Mouse (Mus musculus): Measurements from ENCODE around the gene Tbk1. TPM values are rescaled to one million over a fixed set of nuclear protein-coding genes. Genes with fewer than 3 reads are reported as not detected.

Gene Tbk1
- polyA plus RNA-seq, 1 experiment from 2014 or later: 32.6 TPM

DNA sequence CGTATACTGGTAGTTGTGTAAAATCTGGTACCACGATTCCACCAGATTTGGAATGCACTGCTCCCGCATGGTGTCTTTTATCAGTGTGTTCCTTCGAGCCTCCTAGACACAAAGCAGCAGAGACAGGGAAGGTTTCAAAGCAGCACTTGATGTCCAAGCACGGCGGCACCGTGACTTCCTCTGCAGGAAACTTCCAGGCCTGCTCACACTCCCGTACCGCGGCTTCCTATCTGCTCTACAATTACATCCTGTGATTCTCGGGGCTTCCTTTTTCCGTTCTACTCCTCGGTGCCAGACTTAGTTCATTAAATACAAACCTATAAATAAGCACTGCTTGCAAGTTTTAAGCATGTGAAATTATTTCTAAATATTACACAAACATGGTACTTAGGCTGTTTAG lies 27.0 kb upstream of the Tbk1 start:
- Histone ChIP-seq H3K4me3 (no peak overlapping the region), H3K27ac (replicated peaks) (no peak overlapping the region), H3K4me1 (no peaks in the 10 kb centered on the region), H3K9me3 (replicated peaks) (no peaks in the 10 kb centered on the region), H3K27me3 (ENCODE audit: low read depth, poor library complexity, severe bottlenecking) (no peaks in the 10 kb centered on the region), H3K36me3 (peaks cover 99% of the 10 kb centered on the region)
- 92% methylated on average over 13 of the region's 13 CpGs for WGBS
- DNase-seq (ENCODE audit: low spot score): no peak

DNA sequence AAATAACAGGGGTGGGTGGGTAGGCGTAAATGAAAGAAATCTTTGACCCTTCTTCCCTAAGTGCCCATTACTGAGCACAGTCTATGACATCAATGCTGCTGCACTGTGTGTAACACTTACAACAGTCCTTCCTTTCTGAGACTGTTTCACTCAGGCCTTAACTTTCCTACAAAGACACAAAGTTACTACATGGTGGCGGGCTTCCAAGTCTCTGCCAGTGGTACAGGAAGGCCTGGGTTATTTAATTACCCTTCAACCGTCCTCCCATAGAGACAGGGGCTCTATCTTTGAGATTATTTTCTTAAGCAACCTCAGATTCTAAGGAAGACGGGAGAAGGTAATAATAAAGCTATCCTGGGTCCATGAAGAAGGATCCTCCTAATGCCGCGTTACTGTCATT lies 25.9 kb upstream of the Tbk1 start:
- Histone ChIP-seq H3K36me3 (peaks cover 99% of the 10 kb centered on the region), H3K4me1 (no peaks in the 10 kb centered on the region), H3K27ac (replicated peaks) (no peak overlapping the region), H3K4me3 (no peak overlapping the region), H3K9me3 (replicated peaks) (no peaks in the 10 kb centered on the region), H3K27me3 (ENCODE audit: low read depth, poor library complexity, severe bottlenecking) (no peaks in the 10 kb centered on the region)
- no peak for DNase-seq (ENCODE audit: low spot score)
- 94% methylated on average over 6 of the region's 6 CpGs for WGBS

DNA sequence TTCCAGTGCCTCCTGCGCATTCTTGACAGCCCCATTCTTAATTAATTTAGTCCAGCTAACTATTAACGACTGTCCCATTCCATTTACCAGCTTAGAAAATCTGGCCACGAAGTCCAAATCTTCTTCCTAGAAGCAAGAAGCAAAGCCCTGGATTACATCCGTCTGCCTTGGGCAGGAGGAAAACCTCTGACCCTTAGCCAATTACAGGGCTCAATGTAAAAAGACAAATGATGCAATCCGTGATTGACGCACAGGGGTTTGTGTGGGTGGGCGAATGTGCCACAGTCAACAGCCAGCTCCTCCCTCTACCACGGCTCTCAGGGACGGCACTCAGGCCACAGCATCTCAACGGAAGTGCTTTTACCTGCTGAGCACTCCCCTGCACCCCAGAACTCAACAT lies 25.0 kb upstream of the Tbk1 start:
- Histone ChIP-seq H3K4me3 (no peak overlapping the region), H3K27ac (replicated peaks) (no peak overlapping the region), H3K4me1 (no peaks in the 10 kb centered on the region), H3K9me3 (replicated peaks) (no peaks in the 10 kb centered on the region), H3K36me3 (peaks cover 99% of the 10 kb centered on the region), H3K27me3 (ENCODE audit: low read depth, poor library complexity, severe bottlenecking) (no peaks in the 10 kb centered on the region)
- no peak for DNase-seq (ENCODE audit: low spot score)
- 87% methylated on average over 10 of the region's 10 CpGs for WGBS

DNA sequence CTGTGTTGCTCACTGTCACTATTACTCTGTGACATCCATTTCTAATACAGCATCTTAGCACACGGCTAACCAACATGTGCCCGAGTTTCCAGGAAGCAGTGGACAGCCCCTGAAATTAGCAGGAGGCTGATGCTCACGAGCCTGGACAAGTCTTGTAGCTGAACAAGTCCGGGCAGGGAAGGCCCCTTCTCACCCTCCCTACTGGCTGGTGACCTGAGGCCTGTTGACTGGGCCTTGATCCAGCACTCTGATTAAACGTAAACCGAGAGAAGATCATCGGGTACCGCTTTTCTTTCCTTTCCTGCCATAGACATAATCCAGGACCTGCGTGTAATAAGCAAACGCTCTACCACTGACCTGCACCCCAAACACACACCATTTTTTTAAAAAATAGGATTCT lies 21.6 kb upstream of the Tbk1 start:
- no peak overlapping the region for H3K27ac ChIP-seq (replicated peaks)
- H3K9me3 ChIP-seq (replicated peaks): no peaks in the 10 kb centered on the region
- peaks cover 100% of the 10 kb centered on the region for H3K36me3 ChIP-seq
- no peak overlapping the region for H3K4me3 ChIP-seq
- H3K27me3 ChIP-seq (ENCODE audit: low read depth, poor library complexity, severe bottlenecking): no peaks in the 10 kb centered on the region
- 94% methylated on average over 10 of the region's 10 CpGs for WGBS
- no peak for DNase-seq (ENCODE audit: low spot score)
- no peaks in the 10 kb centered on the region for H3K4me1 ChIP-seq

DNA sequence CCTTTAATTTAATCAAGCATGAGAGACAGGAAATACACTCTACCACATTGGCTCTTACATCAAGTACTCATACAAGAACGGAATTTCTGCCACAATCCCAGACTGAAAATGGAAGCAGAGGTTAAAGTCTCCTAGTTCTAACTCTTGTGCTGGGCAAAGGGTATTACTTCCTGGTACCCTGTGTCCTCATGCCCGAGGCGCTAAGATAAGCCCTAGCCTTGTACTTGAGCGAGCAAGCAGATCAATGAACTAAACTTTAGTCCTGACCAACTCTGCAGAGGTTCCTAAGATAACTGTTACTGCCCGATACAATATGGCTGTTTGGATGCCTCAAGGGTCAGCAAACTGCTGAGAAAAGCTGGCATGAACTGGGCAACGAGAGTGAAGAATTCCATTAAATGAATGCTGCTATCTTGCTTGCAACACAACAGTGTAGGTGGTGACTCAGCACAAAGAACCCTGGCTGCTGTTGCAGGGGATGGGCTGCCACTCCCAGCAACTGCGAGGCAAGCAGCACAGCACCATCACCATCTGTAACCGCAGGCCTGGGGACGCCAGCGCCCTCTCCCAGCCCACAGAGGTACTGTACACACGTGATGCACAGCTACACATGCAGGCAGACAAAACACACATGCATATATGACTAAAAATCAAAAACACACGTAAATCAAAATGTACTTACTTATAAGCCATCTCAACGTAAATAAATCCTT lies 18.2 kb upstream of the Tbk1 start:
- H3K27ac ChIP-seq (replicated peaks): no peak overlapping the region
- 96% methylated on average over 13 of the region's 13 CpGs for WGBS
- H3K9me3 ChIP-seq (replicated peaks): no peaks in the 10 kb centered on the region
- no peak for DNase-seq (ENCODE audit: low spot score)
- no peaks in the 10 kb centered on the region for H3K27me3 ChIP-seq (ENCODE audit: low read depth, poor library complexity, severe bottlenecking)
- H3K4me1 ChIP-seq: no peaks in the 10 kb centered on the region
- H3K4me3 ChIP-seq: no peak overlapping the region
- H3K36me3 ChIP-seq: peaks cover 100% of the 10 kb centered on the region

DNA sequence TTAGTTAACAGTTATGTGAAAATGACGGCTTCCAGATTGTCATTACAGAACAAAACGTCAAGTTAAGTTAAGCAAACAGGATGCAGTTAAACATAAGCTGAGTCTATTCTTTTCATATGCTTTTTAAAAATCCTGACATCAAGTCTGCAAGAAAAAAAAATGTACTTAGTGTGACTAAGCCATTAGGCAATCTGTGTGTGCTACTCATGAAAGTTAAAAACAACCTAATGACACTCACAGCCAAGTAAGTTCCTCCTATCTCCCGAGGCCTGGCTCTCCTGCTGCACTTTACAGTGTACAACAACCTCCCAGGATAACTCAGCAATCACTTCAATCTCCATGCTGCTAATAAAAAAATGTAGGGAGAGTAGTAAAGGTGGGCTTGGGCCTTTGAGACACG lies 17.0 kb upstream of the Tbk1 start:
- WGBS: 94% methylated on average over 4 of the region's 4 CpGs
- Histone ChIP-seq H3K27me3 (ENCODE audit: low read depth, poor library complexity, severe bottlenecking) (no peaks in the 10 kb centered on the region), H3K36me3 (peaks cover 100% of the 10 kb centered on the region)

DNA sequence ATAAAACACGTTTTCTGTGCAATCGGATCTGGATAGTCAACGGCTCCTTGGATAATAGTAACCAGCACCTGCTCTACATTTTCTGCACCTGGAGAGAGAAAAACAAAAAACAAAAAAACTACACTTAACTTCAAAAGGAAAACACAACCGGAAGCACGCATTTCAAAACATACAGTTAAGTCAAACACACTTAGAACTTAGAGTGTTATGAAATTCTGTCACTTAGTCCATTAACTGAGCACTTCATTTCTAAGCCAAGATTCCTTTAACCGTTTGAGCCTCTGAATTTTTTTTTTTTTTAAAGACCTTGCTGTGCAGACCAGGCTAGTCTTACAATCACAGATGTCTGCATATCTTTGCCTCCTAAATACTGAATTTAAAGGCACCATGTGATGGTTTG lies 14.7 kb upstream of the Tbk1 start:
- no peak overlapping the region for H3K27ac ChIP-seq (replicated peaks)
- H3K4me3 ChIP-seq: no peak overlapping the region
- peaks cover 100% of the 10 kb centered on the region for H3K36me3 ChIP-seq
- 90% methylated on average over 6 of the region's 6 CpGs for WGBS
- DNase-seq (ENCODE audit: low spot score): no peak
- no peaks in the 10 kb centered on the region for H3K27me3 ChIP-seq (ENCODE audit: low read depth, poor library complexity, severe bottlenecking)
- H3K4me1 ChIP-seq: no peaks in the 10 kb centered on the region
- H3K9me3 ChIP-seq (replicated peaks): no peaks in the 10 kb centered on the region

More for the DNA sequence above, 17.0 kb upstream of the Tbk1 start:
- Histone ChIP-seq H3K4me1 (no peaks in the 10 kb centered on the region), H3K9me3 (replicated peaks) (no peaks in the 10 kb centered on the region), H3K27ac (replicated peaks) (no peak overlapping the region), H3K4me3 (no peak overlapping the region)
- no peak for DNase-seq (ENCODE audit: low spot score)

DNA sequence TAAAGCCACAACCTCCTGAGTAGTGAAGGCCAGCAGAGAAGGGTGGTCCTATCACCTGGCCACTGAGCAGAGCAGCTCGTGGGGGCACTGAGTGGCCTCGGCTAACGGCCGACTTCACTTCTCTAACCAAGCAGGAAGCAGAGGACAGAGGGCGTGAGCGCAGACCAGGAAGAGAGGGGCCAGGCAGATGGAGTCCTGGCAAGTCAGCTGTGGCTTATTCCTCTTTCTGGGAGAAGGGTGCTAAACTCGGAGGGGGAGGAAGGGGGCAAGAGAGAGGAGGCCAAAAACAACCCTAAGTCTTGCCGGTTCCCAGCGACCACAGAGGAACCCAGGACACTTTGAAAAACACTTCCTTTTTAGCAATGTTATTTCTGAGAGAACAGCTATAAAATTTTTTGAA lies 10.0 kb upstream of the Tbk1 start:
- Histone ChIP-seq H3K27ac (replicated peaks) (no peak overlapping the region), H3K4me1 (no peaks in the 10 kb centered on the region), H3K27me3 (ENCODE audit: low read depth, poor library complexity, severe bottlenecking) (no peaks in the 10 kb centered on the region), H3K9me3 (replicated peaks) (no peaks in the 10 kb centered on the region), H3K4me3 (no peak overlapping the region), H3K36me3 (peaks cover 96% of the 10 kb centered on the region)
- 92% methylated on average over 9 of the region's 9 CpGs for WGBS
- no peak for DNase-seq (ENCODE audit: low spot score)

DNA sequence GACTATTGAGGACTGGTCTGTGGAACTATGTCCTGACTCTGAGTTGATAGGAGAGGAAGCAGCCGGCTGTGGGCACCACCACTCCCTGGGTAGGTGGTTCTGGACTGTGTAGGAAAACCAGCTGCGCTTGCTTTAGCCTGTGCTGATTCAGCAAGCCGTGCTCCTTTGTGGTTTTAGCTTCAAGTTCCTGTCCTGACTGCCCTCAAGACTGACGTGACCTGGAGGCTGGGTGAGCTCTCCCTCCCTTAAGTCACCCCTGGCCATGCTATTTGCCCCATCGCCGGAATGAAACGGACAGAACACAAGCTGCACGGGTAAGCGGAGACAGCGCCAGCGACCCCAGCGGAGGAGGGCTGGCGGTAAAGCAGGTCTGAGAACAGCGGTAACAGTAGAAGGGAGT lies 4.5 kb upstream of the Tbk1 start:
- peaks cover 7% of the 10 kb centered on the region for H3K4me1 ChIP-seq
- H3K36me3 ChIP-seq: peaks cover 70% of the 10 kb centered on the region
- no peak overlapping the region for H3K27ac ChIP-seq (replicated peaks)
- no peaks in the 10 kb centered on the region for H3K9me3 ChIP-seq (replicated peaks)
- no peak for DNase-seq (ENCODE audit: low spot score)
- 94% methylated on average over 14 of the region's 14 CpGs for WGBS
- H3K4me3 ChIP-seq: no peak overlapping the region
- no peaks in the 10 kb centered on the region for H3K27me3 ChIP-seq (ENCODE audit: low read depth, poor library complexity, severe bottlenecking)

DNA sequence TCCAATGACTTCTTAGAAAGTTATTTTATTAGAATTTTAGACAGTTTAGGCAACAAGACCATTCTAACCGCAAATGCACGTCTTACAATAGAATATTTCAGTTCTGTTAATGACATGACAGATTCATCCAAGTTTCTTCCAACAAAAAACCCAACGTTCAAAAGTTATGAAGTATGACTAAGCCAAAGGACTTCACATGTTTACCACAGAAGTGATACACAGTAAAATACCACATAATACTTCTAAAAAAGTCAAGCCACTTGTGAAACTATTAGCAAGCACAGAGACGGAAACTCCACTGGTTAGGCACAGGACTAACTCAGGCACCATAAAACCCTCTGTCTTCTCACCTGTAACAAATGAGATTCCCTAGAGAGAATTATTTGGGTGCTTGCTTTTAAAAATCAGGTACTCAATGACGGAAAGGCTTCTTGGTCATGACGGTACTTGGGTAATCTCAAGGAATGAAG lies 819 bp upstream of the Tbk1 start:
- WGBS: 70% methylated on average over 6 of the region's 6 CpGs
- H3K9me3 ChIP-seq (replicated peaks): no peaks in the 10 kb centered on the region
- H3K27me3 ChIP-seq (ENCODE audit: low read depth, poor library complexity, severe bottlenecking): no peaks in the 10 kb centered on the region
- no peak for DNase-seq (ENCODE audit: low spot score)
- H3K4me1 ChIP-seq: peaks cover 20% of the 10 kb centered on the region
- peaks cover 53% of the 10 kb centered on the region for H3K36me3 ChIP-seq
- H3K4me3 ChIP-seq: peak overlapping the region; percentile 85
- H3K27ac ChIP-seq (replicated peaks): peak overlapping the region; percentile 91

DNA sequence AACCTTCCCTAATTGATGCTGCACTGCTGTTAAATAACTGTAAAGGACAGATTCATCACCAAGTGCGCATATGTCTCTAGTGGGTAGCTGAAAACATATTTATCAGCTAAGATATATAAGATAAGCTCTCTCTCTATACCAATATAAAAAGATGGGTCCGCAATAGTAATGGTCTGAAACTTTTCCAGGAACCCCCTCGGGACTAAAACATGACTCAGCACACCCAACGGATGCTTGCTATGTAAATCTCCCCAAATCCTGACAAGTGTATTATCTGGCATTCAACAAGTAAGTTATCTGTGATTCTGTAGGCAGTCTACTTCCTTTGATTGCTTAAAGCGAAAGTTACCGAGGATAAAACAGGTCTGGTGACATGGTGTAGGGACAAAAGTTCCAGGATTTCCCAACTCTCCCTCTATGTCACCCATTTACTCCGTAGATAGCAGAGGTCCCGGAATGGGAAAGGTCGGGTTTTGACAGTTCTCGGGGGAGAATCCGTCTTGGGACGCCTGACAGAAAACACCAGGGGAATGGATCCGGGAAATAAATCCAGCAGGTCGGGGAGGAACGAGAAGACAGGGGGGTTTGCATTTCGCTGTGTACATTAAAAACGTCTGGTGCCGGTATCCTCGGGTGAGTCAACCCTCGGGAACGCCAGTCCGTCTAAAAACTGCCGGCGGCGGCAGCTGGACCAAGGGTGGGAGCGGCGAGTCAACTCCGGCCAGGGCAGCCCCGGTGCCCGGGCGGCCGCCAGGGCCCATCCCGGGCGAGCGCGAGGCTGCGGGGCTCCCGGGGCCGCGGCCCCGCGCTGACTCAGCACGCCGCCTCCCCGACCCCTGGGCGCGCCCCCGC lies 570 bp downstream of the Tbk1 start:
- H3K4me3 ChIP-seq: peak overlapping the region; percentile 85
- peaks cover 54% of the 10 kb centered on the region for H3K36me3 ChIP-seq
- peak overlapping the region; percentile 91 for H3K27ac ChIP-seq (replicated peaks)
- H3K4me1 ChIP-seq: peaks cover 20% of the 10 kb centered on the region
- WGBS: 4% methylated on average over 48 of the region's 48 CpGs
- H3K9me3 ChIP-seq (replicated peaks): no peaks in the 10 kb centered on the region
- no peaks in the 10 kb centered on the region for H3K27me3 ChIP-seq (ENCODE audit: low read depth, poor library complexity, severe bottlenecking)
- DNase-seq (ENCODE audit: low spot score): no peak

DNA sequence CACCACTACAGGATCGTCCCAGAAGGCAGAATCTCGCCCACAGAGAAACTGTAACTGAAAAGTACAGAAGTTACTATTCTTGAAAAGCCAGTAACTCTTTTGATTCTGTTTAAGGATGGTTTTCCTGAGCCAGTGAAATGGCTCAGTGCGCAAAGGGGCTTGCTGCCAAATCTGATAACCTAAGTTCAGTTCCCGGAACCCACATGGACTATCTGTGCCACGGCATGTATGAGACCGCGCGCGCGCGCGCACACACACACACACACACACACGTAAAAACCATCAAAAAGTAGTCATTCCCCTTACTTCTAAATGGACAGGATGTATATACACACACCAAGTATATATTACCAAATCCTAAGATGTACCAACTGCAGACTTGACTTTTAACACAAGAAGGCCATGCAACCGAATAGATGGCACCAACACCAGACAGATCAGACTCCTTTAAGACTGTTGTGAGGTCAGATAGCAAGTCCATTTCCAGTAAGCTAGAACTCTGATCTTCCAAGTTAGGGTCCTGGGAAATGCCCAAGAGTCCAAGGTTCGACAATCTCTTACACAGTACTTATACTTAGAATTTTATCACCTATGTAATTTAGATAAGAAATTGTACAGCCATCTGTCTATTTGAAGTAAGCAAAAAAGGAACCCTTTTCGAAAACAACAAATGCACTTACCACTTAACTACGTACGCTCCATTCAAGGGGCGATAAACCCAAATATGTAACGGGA lies 1.4 kb downstream of the Tbk1 start:
- no peak overlapping the region for H3K27ac ChIP-seq (replicated peaks)
- peak overlapping the region; percentile 85 for H3K4me3 ChIP-seq
- peaks cover 20% of the 10 kb centered on the region for H3K4me1 ChIP-seq
- H3K9me3 ChIP-seq (replicated peaks): 0 out of 2 replicates have a peak, but pooled peaks cover 4% of the 10 kb centered on the region
- peaks cover 54% of the 10 kb centered on the region for H3K36me3 ChIP-seq
- H3K27me3 ChIP-seq (ENCODE audit: low read depth, poor library complexity, severe bottlenecking): no peaks in the 10 kb centered on the region
- WGBS: 92% methylated on average over 20 of the region's 20 CpGs
- DNase-seq (ENCODE audit: low spot score): no peak
